Mouse (Mus musculus) heart, embryonic 12.5 days (tissue): Measurements from ENCODE around the gene Arrdc2. TPM values are rescaled to one million over a fixed set of nuclear protein-coding genes. Genes with fewer than 3 reads are reported as not detected.

ENCODE experiments used
- ATAC-seq: fragments of 200-750 bp; cut with Nextera tagmentation; 2 replicates; pipeline ENCODE4 v1.8.0; 2017; ENCODE audit warnings: moderate TSS enrichment, moderate library complexity; ENCODE audit not compliant: insufficient number of reproducible peaks, low FRiP score
- H3K27ac ChIP-seq: fragments of 300-500 bp; sonication (generic); 2 replicates; pipeline ENCODE4 v1.5.1; 2016; ENCODE audit warnings: mild to moderate bottlenecking, moderate library complexity; ENCODE audit not compliant: poor library complexity, severe bottlenecking
- H3K27me3 ChIP-seq: fragments of 300-500 bp; sonication (generic); replicated peaks from 2 replicates; pipeline ENCODE4 v1.6.1; 2016; ENCODE audit warnings: mild to moderate bottlenecking, moderate library complexity
- H3K36me3 ChIP-seq: fragments of 300-500 bp; sonication (generic); 2 replicates; pipeline ENCODE4 v1.6.1; 2016; ENCODE audit warnings: mild to moderate bottlenecking, moderate library complexity
- H3K4me1 ChIP-seq: fragments of 300-500 bp; sonication (generic); replicated peaks from 2 replicates; pipeline ENCODE4 v1.6.1; 2016; ENCODE audit warnings: mild to moderate bottlenecking
- H3K4me2 ChIP-seq: fragments of 300-500 bp; sonication (generic); 2 replicates; pipeline ENCODE4 v1.6.1; 2016; ENCODE audit warnings: mild to moderate bottlenecking, moderate library complexity
- H3K4me3 ChIP-seq: fragments of 300-500 bp; sonication (generic); 2 replicates; pipeline ENCODE4 v1.5.1; 2016; ENCODE audit warnings: mild to moderate bottlenecking
- H3K9ac ChIP-seq: fragments of 300-500 bp; sonication (generic); 2 replicates; pipeline ENCODE4 v1.6.1; 2016; ENCODE audit warnings: mild to moderate bottlenecking, moderate library complexity
- H3K9me3 ChIP-seq: fragments of 300-500 bp; sonication (generic); replicated peaks from 2 replicates; pipeline ENCODE4 v1.6.1; 2016; ENCODE audit warnings: mild to moderate bottlenecking, moderate library complexity
- WGBS: fragments of 180-500 bp; shearing (Covaris S2); methylation state at CpG from one replicate; pipeline ENCODE4 v1.1.7; 2016; 5-methylcytosine and 5-hydroxymethylcytosine counted together
- polyA plus RNA-seq: library from polyadenylated mRNA; unstranded; fragments of >200 nt; fragmentation: Nextera tagmentation; extraction: Ambion mirVana; gene quantifications from 2 replicates; pipeline ENCODE4 v1.2.1, GENCODE M21; 2016

The Arrdc2 gene
- polyA plus RNA-seq, 1 experiment from 2014 or later = 2.5 TPM

DNA sequence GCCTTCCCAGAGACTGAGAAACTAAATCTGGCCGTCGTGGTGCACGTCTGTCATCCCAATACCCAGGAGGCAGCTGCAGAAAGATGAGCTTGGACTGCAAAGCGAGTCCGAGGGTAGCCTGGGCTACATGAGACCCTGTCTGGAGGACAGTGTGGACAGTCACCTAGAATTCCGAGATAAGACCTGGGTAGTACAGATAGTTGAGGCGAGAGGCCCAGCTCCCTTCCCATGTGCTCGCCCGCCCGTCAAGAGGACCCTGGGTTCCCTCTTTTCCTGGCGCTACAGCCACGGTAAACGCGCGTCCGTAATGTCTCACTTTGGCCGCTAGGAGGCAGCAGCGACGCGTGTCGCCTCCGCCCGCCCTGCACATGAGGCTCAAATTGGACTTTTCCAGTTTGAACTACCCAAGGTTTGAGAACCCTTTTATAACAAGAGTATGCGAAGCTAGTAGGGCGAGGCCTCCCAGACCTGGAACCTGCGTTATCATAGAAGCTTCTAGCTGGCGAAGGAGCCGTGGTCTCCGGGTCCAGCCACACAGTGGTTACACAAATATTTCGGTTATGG lies 18.0 kb downstream of the Arrdc2 start:
- Histone ChIP-seq H3K36me3 (no peaks in the 10 kb centered on the region), H3K27ac (no peak overlapping the region), H3K9me3 (peaks cover 21% of the 10 kb centered on the region), H3K4me2 (no peak overlapping the region), H3K9ac (no peak overlapping the region), H3K4me3 (no peak overlapping the region), H3K27me3 (peaks cover 57% of the 10 kb centered on the region), H3K4me1 (peaks cover 7% of the 10 kb centered on the region)
- WGBS = 14% methylated on average over 30 of the region's 30 CpGs
- no peak for ATAC-seq

DNA sequence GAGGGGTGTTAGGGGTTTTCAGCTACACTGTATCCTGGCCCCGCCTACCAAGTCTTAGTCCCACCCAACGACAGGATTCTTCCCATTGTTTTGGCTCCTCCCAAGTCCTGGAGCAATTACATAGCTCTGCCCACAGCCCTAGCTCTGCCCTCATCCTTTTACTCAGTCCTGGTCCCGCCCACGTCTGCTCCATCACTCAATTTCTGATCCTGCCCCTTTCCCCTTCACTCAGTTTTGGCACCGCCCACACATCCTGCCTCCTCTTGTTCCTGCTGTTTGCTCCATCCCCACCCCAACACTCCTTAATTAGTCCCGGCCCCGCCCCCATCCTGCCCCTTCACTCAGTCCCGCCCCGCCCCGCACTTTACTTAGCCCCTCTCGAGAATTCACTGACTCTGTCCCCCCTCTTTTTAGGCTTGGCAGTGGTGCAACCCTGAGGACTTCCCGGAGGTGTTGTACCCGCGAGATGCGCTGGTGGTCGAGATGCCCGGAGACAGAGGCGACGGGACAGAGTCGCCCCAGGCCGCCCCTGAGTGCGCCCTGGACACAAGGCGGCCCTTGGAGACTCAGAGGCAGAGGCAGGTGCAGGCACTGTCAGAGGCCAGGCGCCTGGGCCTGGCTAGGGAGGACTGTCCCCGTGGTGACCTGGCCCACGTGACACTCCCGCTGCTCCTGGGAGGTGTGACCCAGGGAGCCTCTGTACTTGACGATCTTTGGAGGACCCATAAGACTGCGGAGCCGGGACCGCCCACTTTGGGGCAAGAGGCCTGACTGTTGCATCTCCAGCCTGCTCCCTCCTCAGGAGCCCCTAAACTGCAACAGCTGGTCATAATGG lies 19.2 kb downstream of the Arrdc2 start:
- Histone ChIP-seq H3K4me3 (peak overlapping the region; percentile 20; the same call in 1 of the 2 replicates), H3K4me1 (peaks cover 7% of the 10 kb centered on the region), H3K27ac (no peak overlapping the region), H3K4me2 (peak overlapping the region; percentile 44), H3K9ac (no peak overlapping the region), H3K27me3 (peaks cover 69% of the 10 kb centered on the region), H3K9me3 (peaks cover 18% of the 10 kb centered on the region), H3K36me3 (no peaks in the 10 kb centered on the region)
- WGBS = 6% methylated on average over 31 of the region's 31 CpGs
- peak; percentile 79 for ATAC-seq

DNA sequence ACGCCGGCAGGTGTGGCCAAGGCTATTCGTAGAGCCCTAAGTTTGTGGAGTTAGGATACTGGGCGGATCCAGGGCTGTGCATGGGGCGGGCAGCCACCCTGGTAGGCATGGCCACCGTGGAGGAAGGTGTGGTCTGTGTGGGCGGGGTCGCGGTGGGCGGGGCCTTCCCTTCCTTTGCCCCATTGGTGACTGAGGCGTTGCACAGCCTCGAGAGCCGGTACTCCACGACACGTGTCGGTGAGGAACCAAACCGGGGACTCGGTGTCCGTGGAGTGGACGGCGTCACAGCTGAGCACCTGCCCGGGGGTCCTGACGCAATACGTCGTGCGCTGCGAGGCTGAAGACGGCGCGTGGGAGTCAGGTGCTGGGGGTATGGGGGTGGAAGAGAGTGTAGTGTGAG lies 22.8 kb downstream of the Arrdc2 start:
- peak overlapping the region; percentile 53 for H3K4me2 ChIP-seq
- peaks cover 7% of the 10 kb centered on the region for H3K4me1 ChIP-seq
- H3K4me3 ChIP-seq = peak overlapping the region; percentile 14; the same call in 1 of the 2 replicates
- WGBS = 7% methylated on average over 30 of the region's 30 CpGs
- H3K27me3 ChIP-seq = peaks cover 78% of the 10 kb centered on the region
- H3K36me3 ChIP-seq = no peaks in the 10 kb centered on the region
- H3K9me3 ChIP-seq = peaks cover 18% of the 10 kb centered on the region
- H3K9ac ChIP-seq = no peak overlapping the region
- H3K27ac ChIP-seq = no peak overlapping the region
- ATAC-seq = peak; percentile 47; the same call in 1 of the 2 replicates

DNA sequence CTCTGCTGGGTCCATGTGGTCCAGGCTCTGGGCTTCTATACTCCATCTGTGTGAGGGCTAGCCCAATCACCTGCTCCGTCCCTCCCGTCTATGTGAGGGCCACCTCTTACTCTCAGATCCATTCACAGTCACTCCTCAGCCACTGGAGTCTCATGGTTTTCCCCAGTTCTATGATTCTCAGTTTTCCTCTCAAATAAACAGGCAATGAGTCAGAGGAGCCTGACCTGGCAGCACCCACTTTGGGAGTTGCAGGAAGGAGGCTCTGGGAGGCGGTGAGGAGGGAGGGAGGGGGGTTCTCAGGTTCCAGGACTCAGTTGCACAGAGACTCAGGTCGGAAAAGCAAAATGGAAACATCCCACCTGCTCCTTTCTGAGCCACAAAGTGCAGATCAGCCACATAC lies 26.6 kb downstream of the Arrdc2 start:
- no peak overlapping the region for H3K27ac ChIP-seq
- 58% methylated on average over 4 of the region's 4 CpGs for WGBS
- no peaks in the 10 kb centered on the region for H3K36me3 ChIP-seq
- H3K9ac ChIP-seq = no peak overlapping the region
- peaks cover 67% of the 10 kb centered on the region for H3K27me3 ChIP-seq
- H3K4me1 ChIP-seq = peaks cover 15% of the 10 kb centered on the region; the same call in 1 of the 2 replicates
- ATAC-seq = no peak
- no peaks in the 10 kb centered on the region for H3K9me3 ChIP-seq
- H3K4me2 ChIP-seq = no peak overlapping the region
- H3K4me3 ChIP-seq = no peak overlapping the region

DNA sequence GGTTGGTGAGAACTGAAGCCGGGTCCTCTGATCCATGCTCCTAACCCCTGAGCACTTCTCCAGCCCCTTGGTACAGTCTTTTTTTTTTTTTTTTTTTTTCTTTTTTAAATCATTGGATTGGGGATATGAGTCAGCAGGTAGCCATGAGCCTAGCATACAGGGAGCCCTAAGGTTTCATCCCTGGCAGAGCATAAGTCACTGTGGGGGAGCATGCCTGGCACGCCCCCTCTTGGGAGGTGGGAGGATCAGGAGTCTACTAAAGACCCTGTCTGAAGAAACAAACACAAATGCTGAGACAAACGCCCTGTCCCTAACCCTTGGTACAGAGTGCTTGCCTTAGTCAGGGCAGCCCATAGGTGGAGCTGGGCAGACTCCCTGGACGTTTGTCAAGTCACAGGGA lies 27.5 kb downstream of the Arrdc2 start:
- ATAC-seq = no peak
- Histone ChIP-seq H3K27me3 (peaks cover 69% of the 10 kb centered on the region), H3K4me3 (no peak overlapping the region), H3K36me3 (no peaks in the 10 kb centered on the region), H3K9me3 (no peaks in the 10 kb centered on the region), H3K27ac (no peak overlapping the region), H3K4me2 (no peak overlapping the region), H3K9ac (no peak overlapping the region), H3K4me1 (peaks cover 13% of the 10 kb centered on the region; the same call in 1 of the 2 replicates)
- 45% methylated on average over 4 of the region's 4 CpGs for WGBS

DNA sequence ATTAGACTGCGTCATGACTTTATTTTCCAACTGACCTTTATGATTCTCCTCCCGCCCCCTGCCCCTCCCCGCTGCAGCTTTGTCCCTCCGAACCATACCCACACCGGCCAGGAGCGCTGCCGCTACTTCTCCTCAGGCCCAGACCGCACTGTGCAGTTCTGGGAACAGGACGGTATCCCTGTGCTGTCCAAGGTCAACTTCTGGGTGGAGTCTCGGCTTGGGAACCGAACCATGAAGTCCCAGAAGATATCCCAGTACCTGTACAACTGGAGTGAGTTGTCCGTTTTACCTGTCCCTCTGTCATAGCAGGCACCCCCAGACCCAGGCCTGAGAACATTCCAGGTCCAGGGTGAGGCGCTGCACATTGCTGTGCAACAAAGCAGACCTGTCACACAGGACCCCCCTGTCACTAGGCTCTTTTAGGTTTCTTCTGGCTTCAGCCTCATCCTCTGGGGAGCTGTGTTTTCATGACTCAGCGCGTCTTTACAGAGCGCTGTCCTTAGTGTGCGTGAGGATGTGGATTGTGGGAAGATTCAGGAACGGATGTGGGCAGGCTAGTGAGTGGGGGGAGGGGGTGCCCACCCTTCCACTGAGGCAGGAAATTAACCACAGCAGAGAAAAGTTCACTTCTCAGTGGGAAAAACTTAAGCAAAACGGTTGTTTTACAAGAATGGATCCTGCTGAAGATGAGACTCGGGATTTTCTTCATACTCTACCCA lies 28.4 kb downstream of the Arrdc2 start:
- H3K4me2 ChIP-seq = no peak overlapping the region
- H3K36me3 ChIP-seq = no peaks in the 10 kb centered on the region
- no peak overlapping the region for H3K4me3 ChIP-seq
- H3K9me3 ChIP-seq = no peaks in the 10 kb centered on the region
- H3K27ac ChIP-seq = no peak overlapping the region
- H3K4me1 ChIP-seq = 0 out of 2 replicates have a peak, but pooled peaks cover 7% of the 10 kb centered on the region
- 63% methylated on average over 20 of the region's 20 CpGs for WGBS
- no peak overlapping the region for H3K9ac ChIP-seq
- H3K27me3 ChIP-seq = peaks cover 64% of the 10 kb centered on the region
- no peak for ATAC-seq

DNA sequence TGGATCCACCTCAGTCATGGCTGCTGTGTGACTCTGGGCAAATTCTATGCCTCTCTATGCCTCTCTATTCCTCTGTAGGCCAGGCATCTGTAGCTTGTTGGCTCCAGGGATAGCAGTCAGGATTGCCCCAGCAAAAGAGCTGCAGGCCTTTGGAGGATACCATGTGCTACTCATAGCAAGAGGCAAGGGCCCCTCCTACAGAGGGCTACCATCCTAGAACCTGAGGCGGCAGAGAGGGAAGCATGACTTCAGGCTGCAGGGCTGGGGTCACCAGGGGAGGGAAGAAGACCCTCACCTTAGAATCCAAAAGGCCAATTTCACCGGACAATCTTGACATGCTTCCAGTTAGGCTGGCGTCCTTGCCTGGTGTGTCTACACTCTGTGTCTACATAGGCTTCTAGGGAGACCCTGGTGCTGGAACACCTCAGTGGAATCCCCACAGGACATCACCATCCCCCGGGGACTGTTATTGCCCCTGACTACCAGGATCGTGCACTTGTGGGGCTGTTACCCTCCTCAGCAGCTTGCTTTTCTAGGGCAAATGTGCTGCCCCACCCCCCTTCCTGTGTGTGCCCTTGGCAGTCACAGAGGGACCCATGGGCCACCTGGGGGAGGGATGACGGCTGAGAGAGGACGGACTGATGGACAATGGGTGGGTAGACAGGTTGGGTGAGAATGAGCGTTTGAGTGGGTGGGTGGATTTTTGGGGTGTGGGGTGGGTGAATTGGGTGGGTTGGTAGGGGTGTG lies 30.4 kb downstream of the Arrdc2 start:
- peaks cover 51% of the 10 kb centered on the region for H3K27me3 ChIP-seq
- no peak overlapping the region for H3K4me3 ChIP-seq
- H3K4me2 ChIP-seq = no peak overlapping the region
- no peaks in the 10 kb centered on the region for H3K9me3 ChIP-seq
- H3K27ac ChIP-seq = no peak overlapping the region
- 79% methylated on average over 8 of the region's 8 CpGs for WGBS
- peaks cover 12% of the 10 kb centered on the region for H3K4me1 ChIP-seq
- no peaks in the 10 kb centered on the region for H3K36me3 ChIP-seq
- no peak for ATAC-seq
- H3K9ac ChIP-seq = no peak overlapping the region

DNA sequence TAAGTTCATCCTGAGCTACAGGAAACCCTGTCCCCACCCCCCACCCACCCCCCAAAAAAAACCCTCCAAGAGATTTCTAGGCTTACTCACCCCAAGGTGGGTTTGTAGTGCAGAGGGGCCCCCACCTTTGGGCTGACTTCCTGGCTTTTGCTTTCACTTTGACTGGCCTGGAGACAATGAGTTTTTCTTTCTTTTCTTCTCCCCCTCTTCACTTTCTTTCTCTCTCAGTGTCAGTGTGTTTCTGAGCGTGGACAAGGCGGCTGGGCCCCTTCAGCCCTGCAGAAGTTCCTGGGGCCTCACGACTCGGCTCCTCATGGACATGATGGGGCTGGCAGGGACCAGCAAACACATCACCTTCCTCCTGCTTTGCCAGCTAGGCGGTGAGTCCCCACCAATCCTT lies 31.3 kb downstream of the Arrdc2 start, which contains the start of gene Il12rb1:
Il12rb1 (plus strand) TSS at position 211 of the 400 bp plus-strand sequence.
- H3K4me3 ChIP-seq = no peak within 1 kb of the TSS
- H3K36me3 ChIP-seq = no peaks in the 10 kb centered on the region
- H3K4me1 ChIP-seq = peaks cover 19% of the 10 kb centered on the region
- no peaks in the 10 kb centered on the region for H3K9me3 ChIP-seq
- H3K27ac ChIP-seq = no peak within 1 kb of the TSS
- no peak for ATAC-seq
- H3K4me2 ChIP-seq = no peak within 1 kb of the TSS
- H3K9ac ChIP-seq = no peak within 1 kb of the TSS
- WGBS = 68% methylated on average over 5 of the region's 5 CpGs
- H3K27me3 ChIP-seq = peaks cover 51% of the 10 kb centered on the region

DNA sequence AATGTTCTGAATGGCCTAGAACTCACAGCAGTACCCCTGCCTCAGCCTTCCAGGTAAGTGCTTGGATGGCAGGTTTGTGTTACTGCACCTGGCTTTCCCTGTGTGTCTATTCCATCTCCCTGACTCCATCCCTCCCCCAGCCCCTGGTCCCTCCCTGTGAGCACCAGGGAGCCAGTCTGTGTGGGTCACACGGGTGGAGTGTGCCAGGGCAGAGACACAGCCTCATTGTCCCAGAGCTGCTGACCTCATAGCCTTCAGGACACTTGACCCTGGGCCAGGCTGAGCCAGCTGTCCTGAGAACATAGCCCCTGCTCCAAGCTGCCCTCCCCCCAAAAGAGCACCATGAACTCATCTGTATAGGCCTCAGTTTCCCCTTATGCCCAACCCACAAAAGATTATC lies 32.2 kb downstream of the Arrdc2 start:
- H3K27me3 ChIP-seq = peaks cover 51% of the 10 kb centered on the region

DNA sequence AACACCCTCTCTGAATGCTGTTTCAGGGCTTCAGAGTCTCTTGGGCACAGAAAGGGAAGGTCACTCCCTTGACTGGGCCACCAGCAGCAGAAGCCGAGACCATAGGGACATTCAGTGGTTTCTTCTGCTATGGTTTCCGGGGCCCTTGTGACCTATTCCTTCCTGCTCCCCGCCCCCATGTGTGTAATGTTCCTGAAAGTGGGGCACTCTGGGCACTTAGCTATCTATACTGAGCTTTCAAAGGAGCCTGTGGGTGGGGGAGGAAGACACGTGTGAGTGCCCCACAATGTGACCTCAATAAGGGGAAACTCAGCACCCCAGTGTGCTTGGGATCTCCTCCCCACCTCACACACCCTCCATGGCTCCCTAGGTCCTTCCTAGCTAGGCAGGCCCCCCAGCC lies 33.0 kb downstream of the Arrdc2 start:
- Histone ChIP-seq H3K27ac (no peak overlapping the region), H3K36me3 (no peaks in the 10 kb centered on the region), H3K9me3 (no peaks in the 10 kb centered on the region), H3K4me3 (no peak overlapping the region), H3K4me2 (no peak overlapping the region), H3K9ac (no peak overlapping the region), H3K4me1 (peaks cover 19% of the 10 kb centered on the region), H3K27me3 (peaks cover 58% of the 10 kb centered on the region)
- WGBS = 69% methylated on average over 4 of the region's 4 CpGs
- no peak for ATAC-seq

More for the DNA sequence above, 32.2 kb downstream of the Arrdc2 start:
- Histone ChIP-seq H3K4me2 (no peak overlapping the region), H3K4me1 (peaks cover 19% of the 10 kb centered on the region), H3K9ac (no peak overlapping the region), H3K36me3 (no peaks in the 10 kb centered on the region), H3K4me3 (no peak overlapping the region), H3K27ac (no peak overlapping the region), H3K9me3 (no peaks in the 10 kb centered on the region)
- 61% methylated on average over 1 of the region's 1 CpGs for WGBS
- no peak for ATAC-seq
